Mouse (Mus musculus): ENCODE measurements around the gene Ank2. TPM values are rescaled to one million over a fixed set of nuclear protein-coding genes. Genes with fewer than 3 reads are reported as not detected.

The Ank2 gene
- polyA plus RNA-seq, 1 experiment, result 4.6 TPM

- Histone ChIP-seq H3K4me3 (ENCODE audit: control insufficient read depth, insufficient read depth, low read length) (no peak overlapping the region), H3K36me3 (ENCODE audit: control insufficient read depth, insufficient read depth, low read length) (no peaks in the 10 kb centered on the region), H3K27me3 (ENCODE audit: control insufficient read depth, insufficient read depth, low read length) (no peaks in the 10 kb centered on the region), H3K4me1 (replicated peaks; ENCODE audit: control insufficient read depth, insufficient read depth, low read length) (no peaks in the 10 kb centered on the region), H3K27ac (ENCODE audit: control insufficient read depth, insufficient read depth, low read length) (no peak overlapping the region)
- no peak for DNase-seq
- TF ChIP-seq CTCF (IDR thresholded peaks at IDR 0.05; ENCODE audit: borderline replicate concordance, control insufficient read depth, extremely low read depth, insufficient read depth, low read length, poor library complexity) (no peak), POLR2A (IDR thresholded peaks at IDR 0.05; ENCODE audit: control insufficient read depth, extremely low read depth, insufficient read depth, low read length, poor library complexity) (no peak)
- WGBS, result 92% methylated on average over 11 of the region's 11 CpGs
Measured at GRCm38 (mm10) chr3:127242234-127242810, 256.8 kb downstream of the Ank2 start.

GRCm38 (mm10) chr3:127235271-127235670 lies 263.9 kb downstream of the Ank2 start:
- Histone ChIP-seq H3K27me3 (ENCODE audit: control insufficient read depth, insufficient read depth, low read length) (no peaks in the 10 kb centered on the region), H3K27ac (ENCODE audit: control insufficient read depth, insufficient read depth, low read length) (no peak overlapping the region), H3K4me3 (ENCODE audit: control insufficient read depth, insufficient read depth, low read length) (no peak overlapping the region), H3K36me3 (ENCODE audit: control insufficient read depth, insufficient read depth, low read length) (no peaks in the 10 kb centered on the region), H3K4me1 (replicated peaks; ENCODE audit: control insufficient read depth, insufficient read depth, low read length) (no peaks in the 10 kb centered on the region)
- TF ChIP-seq POLR2A (IDR thresholded peaks at IDR 0.05; ENCODE audit: control insufficient read depth, extremely low read depth, insufficient read depth, low read length, poor library complexity), result no peak
- no peak for TF ChIP-seq CTCF (IDR thresholded peaks at IDR 0.05; ENCODE audit: borderline replicate concordance, control insufficient read depth, extremely low read depth, insufficient read depth, low read length, poor library complexity)
- 94% methylated on average over 5 of the region's 5 CpGs for WGBS
- DNase-seq, result no peak

GRCm38 (mm10) chr3:127225799-127226730 lies 273.1 kb downstream of the Ank2 start:
- TF ChIP-seq CTCF (IDR thresholded peaks at IDR 0.05; ENCODE audit: borderline replicate concordance, control insufficient read depth, extremely low read depth, insufficient read depth, low read length, poor library complexity) (no peak), POLR2A (IDR thresholded peaks at IDR 0.05; ENCODE audit: control insufficient read depth, extremely low read depth, insufficient read depth, low read length, poor library complexity) (no peak)
- Histone ChIP-seq H3K4me1 (replicated peaks; ENCODE audit: control insufficient read depth, insufficient read depth, low read length) (no peaks in the 10 kb centered on the region), H3K36me3 (ENCODE audit: control insufficient read depth, insufficient read depth, low read length) (no peaks in the 10 kb centered on the region), H3K27me3 (ENCODE audit: control insufficient read depth, insufficient read depth, low read length) (no peaks in the 10 kb centered on the region), H3K27ac (ENCODE audit: control insufficient read depth, insufficient read depth, low read length) (no peak overlapping the region), H3K4me3 (ENCODE audit: control insufficient read depth, insufficient read depth, low read length) (no peak overlapping the region)
- WGBS, result 7% methylated on average over 26 of the region's 26 CpGs
- no peak for DNase-seq

GRCm38 (mm10) chr3:127225167-127225798 lies 273.9 kb downstream of the Ank2 start:
- no peaks in the 10 kb centered on the region for H3K27me3 ChIP-seq (ENCODE audit: control insufficient read depth, insufficient read depth, low read length)

GRCm38 (mm10) chr3:127224315-127225166 lies 274.6 kb downstream of the Ank2 start:
- no peak for DNase-seq
- TF ChIP-seq POLR2A (IDR thresholded peaks at IDR 0.05; ENCODE audit: control insufficient read depth, extremely low read depth, insufficient read depth, low read length, poor library complexity), result no peak
- TF ChIP-seq CTCF (IDR thresholded peaks at IDR 0.05; ENCODE audit: borderline replicate concordance, control insufficient read depth, extremely low read depth, insufficient read depth, low read length, poor library complexity), result no peak
- 80% methylated on average over 13 of the region's 13 CpGs for WGBS
- no peaks in the 10 kb centered on the region for H3K36me3 ChIP-seq (ENCODE audit: control insufficient read depth, insufficient read depth, low read length)
- H3K4me1 ChIP-seq (replicated peaks; ENCODE audit: control insufficient read depth, insufficient read depth, low read length), result no peaks in the 10 kb centered on the region
- H3K4me3 ChIP-seq (ENCODE audit: control insufficient read depth, insufficient read depth, low read length), result no peak overlapping the region
- no peaks in the 10 kb centered on the region for H3K27me3 ChIP-seq (ENCODE audit: control insufficient read depth, insufficient read depth, low read length)
- no peak overlapping the region for H3K27ac ChIP-seq (ENCODE audit: control insufficient read depth, insufficient read depth, low read length)

More at GRCm38 (mm10) chr3:127225167-127225798, 273.9 kb downstream of the Ank2 start:
- Histone ChIP-seq H3K4me3 (ENCODE audit: control insufficient read depth, insufficient read depth, low read length) (no peak overlapping the region), H3K27ac (ENCODE audit: control insufficient read depth, insufficient read depth, low read length) (no peak overlapping the region), H3K4me1 (replicated peaks; ENCODE audit: control insufficient read depth, insufficient read depth, low read length) (no peaks in the 10 kb centered on the region), H3K36me3 (ENCODE audit: control insufficient read depth, insufficient read depth, low read length) (no peaks in the 10 kb centered on the region)
- no peak for TF ChIP-seq POLR2A (IDR thresholded peaks at IDR 0.05; ENCODE audit: control insufficient read depth, extremely low read depth, insufficient read depth, low read length, poor library complexity)
- no peak for TF ChIP-seq CTCF (IDR thresholded peaks at IDR 0.05; ENCODE audit: borderline replicate concordance, control insufficient read depth, extremely low read depth, insufficient read depth, low read length, poor library complexity)
- whole genome bisulfite sequencing, result 28% methylated on average over 16 of the region's 16 CpGs
- DNase-seq, result no peak

All from thymus, adult 2 months (tissue).